Mouse (Mus musculus) midbrain, embryonic 11.5 days (tissue): ENCODE measurements at regions not wholly inside any gene's neighbourhood (a gene's known extent, or its start where the extent isn't known, plus 50 kb on each side); places are given as distances from the start of the nearest gene placed in this dataset.

Experiments
- ATAC-seq: fragments of 200-750 bp; cut with Nextera tagmentation; 2 replicates; pipeline ENCODE4 v1.8.0; 2017; ENCODE audit warnings: moderate TSS enrichment, moderate library complexity; ENCODE audit not compliant: low FRiP score
- DNase-seq: peaks from one replicate; pipeline ENCODE4 v3.0.0; 2015; ENCODE audit warnings: low spot score; ENCODE audit errors: missing footprints
- H3K27ac ChIP-seq: fragments of 300-500 bp; sonication (generic); 2 replicates; pipeline ENCODE4 v1.5.1; 2014; ENCODE audit warnings: low read depth, low read length
- H3K27me3 ChIP-seq: fragments of 300-500 bp; sonication (generic); 2 replicates; pipeline ENCODE4 v1.6.1; 2014; ENCODE audit warnings: mild to moderate bottlenecking, low read length, moderate library complexity, mixed read lengths; ENCODE audit not compliant: control insufficient read depth, insufficient read depth
- H3K36me3 ChIP-seq: fragments of 300-500 bp; sonication (generic); 2 replicates; pipeline ENCODE4 v1.6.1; 2014; ENCODE audit warnings: mild to moderate bottlenecking, low read length, moderate library complexity, mixed read lengths; ENCODE audit not compliant: control insufficient read depth, insufficient read depth
- H3K4me1 ChIP-seq: fragments of 300-500 bp; sonication (generic); 2 replicates; pipeline ENCODE4 v1.6.1; 2014; ENCODE audit warnings: low read length; ENCODE audit not compliant: control insufficient read depth, insufficient read depth
- H3K4me2 ChIP-seq: fragments of 300-500 bp; sonication (generic); 2 replicates; pipeline ENCODE4 v1.6.1; 2014; ENCODE audit warnings: mild to moderate bottlenecking, moderate library complexity
- H3K4me3 ChIP-seq: fragments of 300-500 bp; sonication (generic); 2 replicates; pipeline ENCODE4 v1.5.1; 2014; ENCODE audit warnings: low read depth, low read length
- H3K9ac ChIP-seq: fragments of 300-500 bp; sonication (generic); 2 replicates; pipeline ENCODE4 v1.6.1; 2014; ENCODE audit warnings: low read length
- H3K9me3 ChIP-seq: fragments of 300-500 bp; sonication (generic); 2 replicates; pipeline ENCODE4 v1.6.1; 2016; ENCODE audit warnings: low read length; ENCODE audit not compliant: control insufficient read depth
- WGBS: fragments of 180-500 bp; shearing (Covaris S2); extraction: QIAGEN DNeasy Blood & Tissue Kit; methylation state at CpG from one replicate; pipeline ENCODE4 v1.1.7; 2014; 5-methylcytosine and 5-hydroxymethylcytosine counted together

GRCm38 (mm10) chr7:88544393-88544792 is 114.3 kb downstream of the Rab38 start:
- Histone ChIP-seq H3K4me1 (no peaks in the 10 kb centered on the region), H3K36me3 (no peaks in the 10 kb centered on the region), H3K27me3 (no peaks in the 10 kb centered on the region), H3K4me3 (no peak overlapping the region), H3K27ac (no peak overlapping the region), H3K9me3 (no peaks in the 10 kb centered on the region), H3K4me2 (no peak overlapping the region), H3K9ac (no peak overlapping the region)
- 15% methylated on average over 4 of the region's 4 CpGs for WGBS
- DNase-seq (peak; percentile 88), ATAC-seq (peak; percentile 87)

- Histone ChIP-seq H3K27me3 (no peaks in the 10 kb centered on the region), H3K4me2 (no peak overlapping the region), H3K9me3 (no peaks in the 10 kb centered on the region), H3K27ac (no peak overlapping the region), H3K4me1 (no peaks in the 10 kb centered on the region), H3K4me3 (no peak overlapping the region), H3K9ac (no peak overlapping the region), H3K36me3 (no peaks in the 10 kb centered on the region)
- ATAC-seq (no peak), DNase-seq (peak; percentile 60)
- WGBS, result 58% methylated on average over 5 of the region's 5 CpGs
These were observed 115.0 kb downstream of the Rab38 start for GRCm38 (mm10) chr7:88544976-88545654.

- no peak for DNase-seq
- Histone ChIP-seq H3K27me3 (no peaks in the 10 kb centered on the region), H3K9me3 (no peaks in the 10 kb centered on the region), H3K27ac (no peak overlapping the region), H3K4me2 (no peak overlapping the region), H3K4me3 (no peak overlapping the region), H3K36me3 (no peaks in the 10 kb centered on the region), H3K4me1 (no peaks in the 10 kb centered on the region), H3K9ac (no peak overlapping the region)
- ATAC-seq, result no peak
- WGBS, result 73% methylated on average over 1 of the region's 1 CpGs
These were observed 145.0 kb downstream of the Rab38 start for GRCm38 (mm10) chr7:88575073-88575472.

- Histone ChIP-seq H3K27ac (no peak overlapping the region), H3K4me2 (no peak overlapping the region), H3K9ac (no peak overlapping the region), H3K36me3 (no peaks in the 10 kb centered on the region), H3K4me1 (no peaks in the 10 kb centered on the region), H3K4me3 (no peak overlapping the region), H3K9me3 (no peaks in the 10 kb centered on the region), H3K27me3 (no peaks in the 10 kb centered on the region)
- 91% methylated on average over 1 of the region's 1 CpGs for WGBS
- ATAC-seq (no peak), DNase-seq (no peak)
These were observed 170.7 kb downstream of the Rab38 start for GRCm38 (mm10) chr7:88600781-88601180.
